Mouse (Mus musculus): ENCODE data around the gene Ctrc. TPM values are rescaled to one million over a fixed set of nuclear protein-coding genes. Genes with fewer than 3 reads are reported as not detected.

The Ctrc gene
- total and polyA plus RNA-seq, 3 experiments = not detected

DNA sequence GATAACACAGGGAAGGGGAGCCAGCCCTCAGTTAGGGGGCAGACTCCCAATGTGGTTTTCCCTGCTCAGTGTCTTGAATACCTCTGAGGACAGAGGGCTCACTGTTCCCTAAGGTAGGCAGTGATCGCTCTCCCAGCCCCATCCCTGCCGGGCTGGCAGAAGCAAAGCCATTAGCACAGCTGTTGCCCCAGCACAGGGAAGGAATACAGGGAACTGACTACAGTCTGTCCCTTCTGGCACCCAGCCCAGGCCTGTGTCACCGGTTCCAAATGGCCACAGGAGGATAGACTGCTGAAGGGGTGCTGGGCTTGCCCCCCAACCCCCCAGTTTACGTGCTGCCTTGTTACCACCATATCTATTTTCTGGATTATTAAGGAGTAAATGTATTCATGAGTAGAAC, 21.3 kb upstream of the Ctrc start:
- H3K27ac ChIP-seq (ENCODE audit: insufficient read depth, low read depth) = no peak overlapping the region
- dilution Hi-C loops (cut with MboI; ENCODE audit: extremely low pct_ligation_motif_present, extremely low pct_unique_long_range_greater_than_20kb, low sequenced_read_pairs) = no loop called here
- no peak overlapping the region for H3K9ac ChIP-seq (ENCODE audit: insufficient read depth, low read depth)
- H3K9me3 ChIP-seq (replicated peaks; ENCODE audit: low read length) = peaks cover 4% of the 10 kb centered on the region
- no peak for TF ChIP-seq JUN (IDR thresholded peaks at IDR 0.05; ENCODE audit: insufficient read depth, low read depth, low read length)
- TF ChIP-seq MEF2A (IDR thresholded peaks at IDR 0.05; ENCODE audit: borderline replicate concordance, low read depth, low read length) = no peak
- no peak for TF ChIP-seq HCFC1 (IDR thresholded peaks at IDR 0.05; ENCODE audit: low read depth, low read length)
- no peak for TF ChIP-seq BHLHE40 (IDR thresholded peaks at IDR 0.05; ENCODE audit: low read depth, low read length)
- no peak for TF ChIP-seq KAT2A (IDR thresholded peaks at IDR 0.05; ENCODE audit: insufficient replicate concordance, low read length)
- H3K79me2 ChIP-seq (replicated peaks; ENCODE audit: control insufficient read depth, extremely low read depth, insufficient read depth, poor library complexity, severe bottlenecking) = no peaks in the 10 kb centered on the region
- DNase-seq (ENCODE audit: extremely low read depth) = no peak
- H3K4me3 ChIP-seq (replicated peaks in 1 of 3; ENCODE audit: low read depth in 2 of 3, low read length in 2 of 3, poor library complexity in 1 of 3) = no peak overlapping the region
- in situ Hi-C loops (cut with MboI; ENCODE audit: low pct_ligation_motif_present, low pct_unique_long_range_greater_than_20kb, low sequenced_read_pairs) = loop anchor here (10.0 kb wide), 1 partner anchor 207 kb away; no protein-coding TSS in a partner anchor
- peaks cover 20 to 88% of the 10 kb centered on the region in 2 experiments for H3K36me3 ChIP-seq (replicated peaks in 1 of 2; ENCODE audit: control insufficient read depth in 1 of 2, insufficient read depth in 1 of 2, low read length in 1 of 2)
- H3K27me3 ChIP-seq (replicated peaks) = no peaks in the 10 kb centered on the region
- H3K4me1 ChIP-seq (ENCODE audit: control insufficient read depth in 1 of 2, insufficient read depth in 2 of 2) = peaks cover 20 to 74% of the 10 kb centered on the region in 2 experiments
- H3K4me2 ChIP-seq (ENCODE audit: insufficient read depth, low read depth, poor library complexity, severe bottlenecking) = no peak overlapping the region

DNA sequence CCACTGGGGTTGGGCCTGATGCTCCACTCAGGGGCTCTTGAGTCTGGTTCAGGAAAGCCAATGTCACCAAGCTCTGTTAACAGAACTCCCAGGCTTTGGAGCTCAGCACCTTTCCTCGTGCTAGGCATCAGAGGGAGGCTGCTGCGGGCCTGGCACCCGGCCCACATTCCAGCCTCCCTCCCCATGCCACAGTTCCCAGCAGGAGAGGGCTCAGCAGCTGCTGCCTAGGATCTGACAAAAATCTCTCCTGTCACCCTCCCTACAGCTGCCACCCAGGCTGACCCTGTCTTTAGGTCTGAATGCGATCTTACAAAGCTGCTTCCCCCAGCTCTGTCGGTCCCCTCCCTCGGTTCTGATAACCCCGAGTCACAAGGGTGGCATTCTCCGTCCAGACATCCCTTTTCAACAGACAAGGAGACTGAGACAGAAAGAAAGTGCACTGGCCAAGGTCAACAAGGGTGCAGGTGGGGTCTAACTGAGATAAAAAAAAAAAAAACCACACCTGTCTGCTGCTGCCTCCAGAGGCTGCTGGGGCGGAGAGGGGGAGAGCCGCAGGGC, 20.9 kb upstream of the Ctrc start:
- TF ChIP-seq PAX5 (IDR thresholded peaks at IDR 0.05; ENCODE audit: low read length) (no peak), MAFK (IDR thresholded peaks at IDR 0.05; ENCODE audit: insufficient replicate concordance, low read length) (no peak), MAX (IDR thresholded peaks at IDR 0.05; ENCODE audit: low read length) (no peak), ZNF384 (IDR thresholded peaks at IDR 0.05; ENCODE audit: low read depth, low read length) (no peak), TBP (conservative IDR thresholded peaks at IDR 0.05; ENCODE audit: low read depth, low read length) (no peak), UBTF (IDR thresholded peaks at IDR 0.05; ENCODE audit: low read depth, low read length) (no peak)
- Histone ChIP-seq H3K4me2 (ENCODE audit: insufficient read depth, low read depth, poor library complexity, severe bottlenecking) (no peak overlapping the region), H3K4me1 (ENCODE audit: control insufficient read depth in 1 of 2, insufficient read depth in 2 of 2) (peaks cover 16 to 69% of the 10 kb centered on the region in 2 experiments), H3K4me3 (replicated peaks in 1 of 3; ENCODE audit: low read depth in 2 of 3, low read length in 2 of 3, poor library complexity in 1 of 3) (no peak overlapping the region), H3K27ac (ENCODE audit: insufficient read depth, low read depth) (no peak overlapping the region), H3K9ac (ENCODE audit: insufficient read depth, low read depth) (no peak overlapping the region), H3K79me2 (replicated peaks; ENCODE audit: control insufficient read depth, extremely low read depth, insufficient read depth, poor library complexity, severe bottlenecking) (no peaks in the 10 kb centered on the region), H3K36me3 (replicated peaks in 1 of 2; ENCODE audit: control insufficient read depth in 1 of 2, insufficient read depth in 1 of 2, low read length in 1 of 2) (peaks cover 20 to 88% of the 10 kb centered on the region in 2 experiments), H3K27me3 (replicated peaks) (no peaks in the 10 kb centered on the region), H3K9me3 (replicated peaks; ENCODE audit: low read length) (peaks cover 4% of the 10 kb centered on the region)
- no peak for DNase-seq (ENCODE audit: extremely low read depth)
- dilution Hi-C loops (cut with MboI; ENCODE audit: extremely low pct_ligation_motif_present, extremely low pct_unique_long_range_greater_than_20kb, low sequenced_read_pairs) (no loop called here), in situ Hi-C loops (cut with MboI; ENCODE audit: low pct_ligation_motif_present, low pct_unique_long_range_greater_than_20kb, low sequenced_read_pairs) (loop anchor here (10.0 kb wide), 1 partner anchor 208 kb away; no protein-coding TSS in a partner anchor)

DNA sequence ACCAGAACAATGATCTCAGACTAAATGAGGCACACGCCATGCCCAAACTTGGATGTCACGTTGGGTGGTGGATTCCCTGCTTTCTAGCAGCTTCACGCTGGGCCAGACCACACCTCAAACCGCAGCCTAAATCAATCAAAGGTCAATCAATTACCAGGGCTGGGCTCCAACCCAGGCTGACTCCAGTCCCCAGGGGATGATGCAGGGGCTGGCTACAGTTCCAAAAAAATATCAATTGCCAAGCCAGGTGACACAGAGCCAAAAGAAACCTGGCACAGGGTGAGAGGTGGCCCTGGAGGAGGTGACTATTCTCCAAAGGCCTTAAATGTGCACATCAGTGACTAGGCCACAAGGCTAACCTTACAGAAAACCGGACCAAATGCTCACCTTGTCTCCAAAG, 19.4 kb upstream of the Ctrc start:
- no peak overlapping the region for H3K27ac ChIP-seq (ENCODE audit: insufficient read depth, low read depth)
- peaks cover 11% of the 10 kb centered on the region for H3K9me3 ChIP-seq (replicated peaks; ENCODE audit: low read length)
- in situ Hi-C loops (cut with MboI; ENCODE audit: low pct_ligation_motif_present, low pct_unique_long_range_greater_than_20kb, low sequenced_read_pairs) = loop anchor here (10.0 kb wide), 1 partner anchor 209 kb away; no protein-coding TSS in a partner anchor
- dilution Hi-C loops (cut with MboI; ENCODE audit: extremely low pct_ligation_motif_present, extremely low pct_unique_long_range_greater_than_20kb, low sequenced_read_pairs) = no loop called here
- no peak for TF ChIP-seq ZNF384 (IDR thresholded peaks at IDR 0.05; ENCODE audit: low read depth, low read length)
- TF ChIP-seq TCF12 (IDR thresholded peaks at IDR 0.05; ENCODE audit: low read depth, low read length) = no peak
- TF ChIP-seq USF2 (conservative IDR thresholded peaks at IDR 0.05; ENCODE audit: low read depth, low read length) = no peak
- no peak for TF ChIP-seq EP300 (IDR thresholded peaks at IDR 0.05; ENCODE audit: low read length)
- TF ChIP-seq ZMIZ1 (IDR thresholded peaks at IDR 0.05; ENCODE audit: low read depth, low read length) = no peak
- no peak for TF ChIP-seq UBTF (IDR thresholded peaks at IDR 0.05; ENCODE audit: low read depth, low read length)
- TF ChIP-seq SMC3 (IDR thresholded peaks at IDR 0.05; ENCODE audit: low read depth, low read length) = no peak
- no peak for TF ChIP-seq PAX5 (IDR thresholded peaks at IDR 0.05; ENCODE audit: low read length)
- TF ChIP-seq E2F4 (IDR thresholded peaks at IDR 0.05; ENCODE audit: insufficient replicate concordance, low read depth, low read length) = no peak
- H3K4me1 ChIP-seq (ENCODE audit: control insufficient read depth in 1 of 2, insufficient read depth in 2 of 2) = peaks cover 7 to 55% of the 10 kb centered on the region in 2 experiments
- DNase-seq (ENCODE audit: extremely low read depth) = no peak
- H3K9ac ChIP-seq (ENCODE audit: insufficient read depth, low read depth) = no peak overlapping the region
- peaks cover 26 to 87% of the 10 kb centered on the region in 2 experiments for H3K36me3 ChIP-seq (replicated peaks in 1 of 2; ENCODE audit: control insufficient read depth in 1 of 2, insufficient read depth in 1 of 2, low read length in 1 of 2)
- no peak overlapping the region for H3K4me2 ChIP-seq (ENCODE audit: insufficient read depth, low read depth, poor library complexity, severe bottlenecking)
- H3K27me3 ChIP-seq (replicated peaks) = no peaks in the 10 kb centered on the region
- H3K79me2 ChIP-seq (replicated peaks; ENCODE audit: control insufficient read depth, extremely low read depth, insufficient read depth, poor library complexity, severe bottlenecking) = no peaks in the 10 kb centered on the region
- H3K4me3 ChIP-seq (replicated peaks in 1 of 3; ENCODE audit: low read depth in 2 of 3, low read length in 2 of 3, poor library complexity in 1 of 3) = no peak overlapping the region
